Mouse (Mus musculus) thymus, adult 2 months (tissue): ENCODE measurements around the gene Rbm44.

Source experiments
- CTCF ChIP-seq: fragments of 200-500 bp; IDR thresholded peaks from 2 replicates; pipeline ENCODE4 v1.5.1; 2012; ENCODE audit warnings: mild to moderate bottlenecking, control low read depth, low read length, moderate library complexity, borderline replicate concordance; ENCODE audit not compliant: control insufficient read depth, poor library complexity, insufficient read depth; ENCODE audit errors: extremely low read depth
- POLR2A ChIP-seq: fragments of 200-500 bp; IDR thresholded peaks from 2 replicates; pipeline ENCODE4 v1.6.1; 2012; ENCODE audit warnings: mild to moderate bottlenecking, low read length, control low read depth, moderate library complexity; ENCODE audit not compliant: control insufficient read depth, poor library complexity, insufficient read depth; ENCODE audit errors: extremely low read depth

DNA sequence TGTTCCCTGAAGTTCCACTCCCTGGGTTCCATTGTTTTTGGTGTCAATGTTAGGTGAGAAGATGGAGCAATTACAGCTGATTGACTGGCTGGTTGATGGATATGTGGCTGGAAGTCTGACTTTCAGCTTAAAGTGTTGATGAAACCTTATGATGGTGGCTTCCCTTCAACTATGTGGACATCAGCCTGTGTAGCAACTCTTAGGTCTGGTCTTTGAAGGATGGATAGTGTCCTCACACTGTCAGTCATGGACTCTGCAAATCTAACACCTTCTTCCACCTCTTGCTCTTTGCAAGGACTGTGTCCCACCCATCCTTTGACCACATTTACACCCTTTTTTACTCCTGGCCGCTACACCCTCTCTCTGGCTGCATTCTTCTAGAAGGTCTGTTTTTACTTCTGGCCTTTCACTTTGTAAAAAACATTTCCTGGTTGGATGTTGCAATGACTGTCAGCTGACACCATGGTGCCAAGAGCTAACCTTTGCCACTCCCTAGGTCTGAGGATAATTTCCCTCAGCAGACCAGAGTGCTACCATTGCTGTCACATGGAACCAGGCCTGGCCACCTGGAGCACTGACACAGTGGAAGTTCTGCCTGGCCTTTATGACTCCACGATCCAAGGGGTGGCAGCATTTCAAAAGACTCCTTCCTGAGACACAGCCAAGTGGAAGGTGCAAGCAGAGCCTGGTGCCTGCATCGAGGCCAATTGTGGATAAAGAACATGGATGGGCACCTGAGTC lies 62.6 kb downstream of the Rbm44 start:
- TF ChIP-seq CTCF = no peak
- no peak for TF ChIP-seq POLR2A
